Mouse (Mus musculus) bone marrow macrophage, adult 2 months (primary cell): ENCODE measurements at regions not wholly inside any gene's neighbourhood (a gene's known extent, or its start where the extent isn't known, plus 50 kb on each side); places are given as distances from the start of the nearest gene placed in this dataset.
A peak's percentile ranks its signal among the peaks of the same experiment; 100 is the strongest.

Experiments used
- H3K27ac ChIP-seq: 2 replicates; pipeline ENCODE4 v1.5.1; 2012; ENCODE audit warnings: low read depth, low read length; ENCODE audit not compliant: insufficient read depth
- H3K4me1 ChIP-seq: 2 replicates; pipeline ENCODE4 v1.6.1; 2012; ENCODE audit warnings: low read length; ENCODE audit not compliant: control insufficient read depth, insufficient read depth
- H3K4me3 ChIP-seq: 2 replicates; pipeline ENCODE4 v1.5.1; 2012; ENCODE audit warnings: mild to moderate bottlenecking, low read length, moderate library complexity; ENCODE audit not compliant: insufficient read depth
- CTCF ChIP-seq: IDR thresholded peaks from 2 replicates; pipeline ENCODE4 v1.5.1; 2012; ENCODE audit warnings: low read depth, mild to moderate bottlenecking, low read length, moderate library complexity
- POLR2A ChIP-seq: IDR thresholded peaks from 2 replicates; pipeline ENCODE4 v1.6.1; 2012; ENCODE audit warnings: mild to moderate bottlenecking, low read depth, low read length, borderline replicate concordance

GRCm38 (mm10) chr19:35034408-35034807, 112.2 kb downstream of the Kif20b start:
- H3K4me1 ChIP-seq: no peaks in the 10 kb centered on the region
- no peak overlapping the region for H3K4me3 ChIP-seq
- TF ChIP-seq POLR2A: no peak
- TF ChIP-seq CTCF: no peak
- H3K27ac ChIP-seq: no peak overlapping the region

DNA sequence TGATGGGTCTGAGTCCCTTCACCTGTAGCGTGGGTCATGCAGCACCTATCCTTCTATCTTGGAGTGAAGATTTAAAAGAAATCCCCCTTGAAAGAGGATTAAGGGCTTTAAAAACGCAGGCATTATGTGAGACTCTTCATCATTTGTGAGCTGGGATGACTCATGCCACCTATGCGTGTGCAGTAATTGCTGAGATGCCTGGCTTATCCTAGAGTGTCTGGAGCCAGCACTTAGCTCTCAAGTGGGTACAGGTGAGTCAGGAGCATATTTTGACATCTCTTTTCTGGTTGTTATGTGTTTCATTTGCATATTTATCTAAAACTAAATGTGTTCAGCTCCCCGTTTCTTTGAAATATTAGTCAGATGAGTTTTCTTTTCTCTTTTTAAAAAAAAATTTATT, 123.4 kb downstream of the Kif20b start:
- TF ChIP-seq POLR2A: no peak
- no peak for TF ChIP-seq CTCF
- no peaks in the 10 kb centered on the region for H3K4me1 ChIP-seq
- H3K4me3 ChIP-seq: no peak overlapping the region
- H3K27ac ChIP-seq: no peak overlapping the region

DNA sequence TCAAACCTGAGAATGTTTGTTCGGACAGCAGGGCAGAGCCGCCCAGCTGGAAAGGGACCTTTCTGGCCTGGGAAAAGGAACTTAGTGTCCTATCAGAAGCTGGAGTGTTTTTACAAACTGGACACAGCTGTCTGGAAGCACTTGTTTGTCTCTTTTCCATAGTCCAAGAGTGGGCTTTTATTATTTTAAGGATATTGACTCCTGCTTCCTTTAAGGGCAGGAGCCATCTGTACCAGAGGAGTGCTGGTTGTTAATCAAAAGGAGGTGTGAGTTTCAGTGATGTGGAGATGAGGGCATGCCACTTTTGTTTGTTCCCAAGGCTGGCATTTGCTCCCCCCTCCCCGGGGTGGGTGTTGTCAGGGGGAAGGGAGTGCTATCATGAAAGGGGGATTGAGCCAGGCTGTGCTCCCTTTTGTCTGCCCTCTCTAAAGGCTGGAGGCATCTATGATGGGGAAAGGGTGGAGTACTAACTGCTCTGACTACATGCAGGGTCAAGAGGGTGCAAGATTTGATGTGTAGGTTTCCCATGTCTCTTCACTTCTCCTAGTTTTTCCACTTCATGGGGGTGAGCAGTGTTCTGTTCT, 144.3 kb downstream of the Kif20b start:
- no peaks in the 10 kb centered on the region for H3K4me1 ChIP-seq
- H3K4me3 ChIP-seq: no peak overlapping the region
- H3K27ac ChIP-seq: no peak overlapping the region
- TF ChIP-seq CTCF: no peak
- TF ChIP-seq POLR2A: no peak

GRCm38 (mm10) chr19:35081126-35081525, 159.0 kb downstream of the Kif20b start:
- no peaks in the 10 kb centered on the region for H3K4me1 ChIP-seq
- H3K27ac ChIP-seq: no peak overlapping the region
- no peak overlapping the region for H3K4me3 ChIP-seq
- TF ChIP-seq CTCF (no peak), POLR2A (no peak)

DNA sequence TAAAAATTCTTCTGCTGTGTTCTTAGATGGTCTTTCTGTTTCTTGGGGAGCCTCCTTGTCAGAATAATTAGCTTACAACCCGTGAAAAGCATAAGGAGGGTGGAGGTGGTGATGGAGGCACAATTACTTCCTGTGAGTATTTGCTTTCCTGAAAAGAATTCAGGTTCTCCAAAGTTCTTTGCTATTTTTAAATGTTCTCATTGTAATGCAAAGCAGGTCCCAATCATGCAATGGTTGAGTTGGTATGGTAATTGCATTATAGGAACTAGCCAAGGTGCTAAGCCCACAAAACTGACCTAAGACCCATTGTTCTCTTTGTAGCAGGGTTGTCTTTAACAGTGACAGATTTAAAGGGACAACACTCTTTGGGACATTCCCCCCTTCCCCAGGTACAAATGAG, 179.1 kb downstream of the Kif20b start:
- no peak for TF ChIP-seq CTCF
- TF ChIP-seq POLR2A: no peak
- Histone ChIP-seq H3K27ac (no peak overlapping the region), H3K4me3 (no peak overlapping the region), H3K4me1 (no peaks in the 10 kb centered on the region)

- TF ChIP-seq POLR2A (no peak), CTCF (no peak)
- Histone ChIP-seq H3K27ac (no peak overlapping the region), H3K4me3 (no peak overlapping the region), H3K4me1 (no peaks in the 10 kb centered on the region)
These were observed 192.2 kb downstream of the Kif20b start for GRCm38 (mm10) chr19:35114313-35114712.

- 0 out of 2 replicates have a peak, but pooled peaks cover 2% of the 10 kb centered on the region for H3K4me1 ChIP-seq
- H3K4me3 ChIP-seq: no peak overlapping the region
- no peak overlapping the region for H3K27ac ChIP-seq
- TF ChIP-seq POLR2A: no peak
- no peak for TF ChIP-seq CTCF
These were observed 203.1 kb downstream of the Kif20b start for GRCm38 (mm10) chr19:35125278-35125677.

- Histone ChIP-seq H3K4me1 (0 out of 2 replicates have a peak, but pooled peaks cover 2% of the 10 kb centered on the region), H3K4me3 (peak overlapping the region; percentile 62), H3K27ac (no peak overlapping the region)
- TF ChIP-seq POLR2A (no peak), CTCF (no peak)
These were observed 204.5 kb downstream of the Kif20b start for GRCm38 (mm10) chr19:35126594-35127051.

- Histone ChIP-seq H3K27ac (no peak overlapping the region), H3K4me1 (0 out of 2 replicates have a peak, but pooled peaks cover 2% of the 10 kb centered on the region), H3K4me3 (no peak overlapping the region)
- no peak for TF ChIP-seq CTCF
- TF ChIP-seq POLR2A: no peak
These were observed 205.9 kb downstream of the Kif20b start for GRCm38 (mm10) chr19:35128104-35128503.

DNA sequence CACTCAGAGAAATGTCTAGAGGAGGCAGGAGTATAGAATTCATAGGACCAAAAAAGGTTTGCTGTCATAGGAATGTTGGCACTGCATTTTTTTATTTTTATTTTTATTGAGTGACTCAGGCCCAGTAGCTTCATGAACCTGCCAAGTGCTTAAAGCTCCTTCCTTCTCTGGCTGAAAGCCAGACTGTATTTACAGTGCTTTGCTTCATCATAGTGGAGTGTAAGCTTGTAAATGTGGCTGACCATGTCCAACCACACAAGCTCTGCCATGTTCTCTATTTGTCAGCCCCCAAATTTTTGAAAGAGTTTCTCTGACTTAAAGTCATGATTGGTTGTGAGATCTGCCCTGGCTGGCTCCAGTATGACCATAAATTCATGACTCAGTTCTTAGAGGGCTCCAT, 221.0 kb downstream of the Kif20b start:
- no peaks in the 10 kb centered on the region for H3K4me1 ChIP-seq
- no peak overlapping the region for H3K4me3 ChIP-seq
- TF ChIP-seq CTCF (no peak), POLR2A (no peak)
- H3K27ac ChIP-seq: no peak overlapping the region
